Mouse (Mus musculus) right cerebral cortex, postnatal 14 days (tissue): ENCODE measurements around the gene Cbr4.

Source experiments
- DNase-seq: peaks from one replicate; pipeline ENCODE4 v3.0.0; 2022

Cbr4 gene

GRCm38 (mm10) chr8:61497110-61497509, 9.6 kb downstream of the Cbr4 start:
- DNase-seq: no peak

- no peak for DNase-seq
Measured at GRCm38 (mm10) chr8:61499035-61499434, 11.5 kb downstream of the Cbr4 start.

- DNase-seq: no peak
Measured at GRCm38 (mm10) chr8:61500914-61501313, 13.4 kb downstream of the Cbr4 start.

- no peak for DNase-seq
Measured at GRCm38 (mm10) chr8:61502277-61502676, 14.7 kb downstream of the Cbr4 start.

GRCm38 (mm10) chr8:61515110-61515930, 27.8 kb downstream of the Cbr4 start:
- no peak for DNase-seq

DNA sequence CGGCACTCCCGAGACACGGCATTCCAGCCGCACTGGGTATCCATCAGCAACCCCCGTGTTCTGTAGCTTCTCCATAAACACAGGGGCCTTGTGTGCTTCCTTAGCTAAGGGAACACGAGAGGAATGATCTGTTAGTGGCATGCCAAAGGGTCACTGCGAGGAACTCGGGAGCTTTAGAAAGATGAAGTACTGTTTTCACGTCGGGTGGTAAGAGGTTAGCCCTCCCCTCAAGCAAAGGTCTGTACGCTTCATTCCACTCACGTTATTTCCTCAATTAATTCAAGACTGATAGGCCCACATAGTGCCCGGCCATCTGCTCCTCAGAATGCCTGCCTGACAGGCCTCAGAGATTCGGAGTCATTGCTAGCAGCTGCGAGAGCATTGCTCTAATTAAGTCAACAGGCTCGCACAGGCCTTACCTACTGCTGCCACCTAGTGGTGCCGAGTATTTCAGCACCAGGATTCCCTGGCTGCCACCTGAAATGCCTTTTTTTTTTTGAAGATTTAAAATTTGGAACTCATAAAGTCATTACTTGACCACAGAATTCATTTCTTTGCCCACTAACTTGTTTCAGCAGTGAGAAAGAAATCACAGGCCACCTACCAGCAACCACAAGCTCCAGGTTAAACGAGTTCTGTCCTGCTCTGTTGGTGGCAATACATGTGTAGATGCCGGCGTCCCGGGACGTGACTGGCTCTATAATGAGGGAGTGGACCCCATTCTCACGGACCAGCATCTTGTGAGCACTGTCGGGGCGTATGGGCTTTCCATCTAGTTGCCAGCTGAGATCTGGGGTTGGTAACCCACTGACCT, 28.6 kb downstream of the Cbr4 start:
- peak; percentile 89 for DNase-seq

GRCm38 (mm10) chr8:61516745-61517501, 29.4 kb downstream of the Cbr4 start:
- DNase-seq: no peak

GRCm38 (mm10) chr8:61517502-61518185, 30.1 kb downstream of the Cbr4 start:
- DNase-seq: no peak

DNA sequence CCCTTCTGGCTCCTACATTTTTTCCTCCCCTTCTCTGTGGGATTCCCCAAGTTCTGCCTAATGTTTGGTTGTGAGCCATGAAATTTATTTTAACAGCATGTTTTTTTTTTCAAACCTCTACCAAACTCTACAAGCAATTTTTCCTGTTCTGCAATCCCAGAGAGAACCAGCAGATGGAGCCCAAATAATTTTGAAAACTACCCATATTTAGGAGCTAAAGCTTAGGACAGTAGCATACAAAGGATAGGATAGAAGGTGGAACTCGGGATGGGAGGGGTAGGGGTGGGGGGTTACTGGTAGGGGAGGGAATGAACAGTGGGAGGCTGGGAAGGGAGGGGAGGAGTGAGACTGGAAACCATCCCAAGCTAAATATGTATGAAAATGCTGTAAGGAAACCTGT, 34.6 kb downstream of the Cbr4 start:
- DNase-seq: peak; percentile 19

GRCm38 (mm10) chr8:61527037-61527436, 39.5 kb downstream of the Cbr4 start:
- DNase-seq: no peak

DNA sequence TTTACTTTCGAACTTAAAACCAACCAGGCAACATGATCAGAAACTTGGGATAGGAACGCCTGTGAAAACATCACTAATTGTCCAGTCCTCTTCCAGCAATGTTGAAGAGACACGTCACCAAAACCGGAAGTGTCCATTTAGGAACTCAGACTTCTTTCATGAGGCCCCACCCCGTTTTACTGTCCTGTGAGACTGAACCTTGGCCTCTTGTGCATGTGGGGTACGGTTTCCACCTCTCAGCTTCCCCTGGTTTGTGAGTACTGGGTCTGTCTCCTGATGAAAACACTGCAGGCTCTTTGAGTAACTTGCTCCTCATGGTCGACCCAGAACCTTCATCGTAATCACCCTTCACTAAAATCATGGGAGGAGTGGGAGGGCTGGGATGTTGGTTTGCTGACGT, 40.7 kb downstream of the Cbr4 start:
- no peak for DNase-seq

- DNase-seq: no peak
Measured at GRCm38 (mm10) chr8:61528642-61529041, 41.1 kb downstream of the Cbr4 start.

GRCm38 (mm10) chr8:61531944-61532795, 44.6 kb downstream of the Cbr4 start:
- DNase-seq: no peak

GRCm38 (mm10) chr8:61532831-61533230, 45.3 kb downstream of the Cbr4 start:
- no peak for DNase-seq

DNA sequence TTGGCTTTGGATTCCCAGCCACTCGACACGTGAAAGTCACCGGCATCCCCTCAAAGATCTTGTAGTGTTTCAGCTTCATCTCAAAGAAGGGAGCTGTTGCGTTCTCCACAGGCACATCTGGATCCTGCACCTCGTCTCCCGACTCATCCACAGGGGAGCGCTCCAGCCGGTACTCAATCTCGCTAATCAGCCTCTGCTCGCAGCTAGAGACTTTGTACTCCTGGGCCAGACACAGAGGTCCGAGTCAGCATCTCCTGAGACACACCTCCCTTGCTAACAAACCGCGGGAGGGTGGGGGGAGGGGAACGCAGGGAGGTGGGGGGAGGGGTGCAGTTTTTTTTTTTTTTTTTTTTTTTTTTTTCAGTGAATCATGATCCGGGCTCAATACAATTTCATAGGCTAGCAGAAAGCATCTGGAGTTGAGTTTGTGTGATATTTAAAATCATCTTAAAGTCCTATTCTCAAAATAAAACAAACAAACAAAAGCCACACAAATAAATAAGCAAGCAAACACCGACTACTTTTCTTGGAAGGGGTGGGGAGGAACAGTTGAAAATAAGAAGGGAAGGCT, 45.9 kb downstream of the Cbr4 start:
- no peak for DNase-seq

GRCm38 (mm10) chr8:61535472-61535871, 47.9 kb downstream of the Cbr4 start:
- no peak for DNase-seq

DNA sequence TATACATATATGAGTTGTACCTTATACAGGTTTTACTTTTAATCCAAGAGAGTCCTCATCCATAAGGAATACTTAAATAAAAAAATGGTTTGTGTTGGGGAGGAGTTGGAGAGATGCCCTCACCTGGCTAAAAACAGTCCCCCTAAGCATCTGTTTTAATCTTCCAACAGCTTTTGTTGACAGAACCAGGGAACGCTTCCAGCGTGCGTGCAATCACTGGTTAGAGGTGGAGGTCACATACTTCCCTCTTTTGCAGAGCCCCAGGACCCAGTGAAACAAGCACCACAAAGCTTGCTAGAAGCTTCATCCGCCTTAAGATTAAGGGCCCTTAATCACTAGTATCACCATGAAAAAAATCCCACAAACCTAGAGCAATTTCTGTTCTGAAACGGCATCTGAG, 49.9 kb downstream of the Cbr4 start:
- DNase-seq: no peak

DNA sequence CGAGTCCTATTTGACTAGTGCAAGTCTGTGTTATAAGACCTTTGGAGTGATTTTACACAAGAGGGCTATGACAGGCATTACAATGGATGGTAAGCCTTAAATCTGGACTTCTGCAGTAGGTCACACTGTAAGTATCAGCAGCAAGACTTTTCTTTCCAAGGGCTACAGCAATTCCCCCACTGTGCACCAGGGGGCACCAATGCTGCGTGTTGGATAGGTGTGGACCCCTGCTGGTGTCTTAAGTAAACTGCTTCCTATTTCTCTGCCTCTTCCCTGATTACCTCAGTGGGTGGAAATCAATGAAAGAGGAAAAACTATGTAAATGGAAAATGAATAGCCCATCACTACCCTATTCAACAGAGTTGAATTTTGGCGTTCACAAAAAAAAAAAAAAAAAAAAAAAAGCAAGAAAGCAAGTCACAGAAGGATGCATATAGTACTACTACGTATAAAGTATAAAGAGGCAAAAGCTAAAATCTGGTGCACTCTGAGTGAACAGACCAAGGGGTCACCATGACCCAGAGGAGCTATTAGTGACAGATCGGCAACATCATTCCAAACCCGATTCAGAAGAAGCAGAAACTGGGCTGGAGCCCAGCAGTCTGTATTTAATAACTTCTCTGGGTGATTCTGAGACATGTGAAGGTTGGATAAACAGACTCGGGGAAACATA, 52.4 kb downstream of the Cbr4 start:
- peak; percentile 84 for DNase-seq

- no peak for DNase-seq
Measured at GRCm38 (mm10) chr8:61549585-61549984, 62.1 kb downstream of the Cbr4 start.

DNA sequence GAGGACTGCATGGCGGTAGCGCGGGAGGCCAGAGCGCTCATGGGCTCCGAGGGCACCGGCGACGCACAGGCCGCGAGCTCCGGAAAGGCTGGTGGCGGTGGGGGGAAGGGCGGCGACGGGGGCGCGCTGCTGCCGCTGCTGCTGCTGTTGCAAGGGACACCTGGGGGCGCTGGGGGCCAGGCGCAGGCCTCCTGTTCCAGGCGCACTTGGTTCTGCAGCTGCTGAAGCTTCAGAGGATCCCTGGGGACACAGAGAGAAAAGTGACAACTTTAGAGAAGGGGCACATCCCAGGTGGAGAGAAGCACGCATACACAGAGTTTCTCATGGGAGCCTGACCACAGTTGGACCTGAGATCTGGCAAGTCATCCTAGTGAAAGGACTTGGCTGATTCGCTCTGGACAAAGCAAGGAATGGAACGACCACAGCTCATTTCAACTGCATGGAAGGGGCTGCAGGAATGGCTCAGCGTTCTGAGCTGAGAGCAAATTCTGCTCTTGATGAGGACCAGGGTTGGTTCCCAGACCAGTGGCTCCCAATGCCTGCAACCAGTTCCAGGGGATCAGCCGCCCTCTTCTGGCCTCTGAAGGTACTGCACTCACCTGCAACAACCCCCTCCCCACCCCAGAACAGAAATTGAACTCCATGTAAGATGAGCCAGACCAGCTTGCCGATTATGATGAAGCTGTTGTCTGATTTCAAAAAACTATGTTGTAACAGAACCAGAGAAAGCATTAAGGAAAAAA, 62.6 kb downstream of the Cbr4 start:
- no peak for DNase-seq
